Mouse (Mus musculus) hindbrain, embryonic 11.5 days (tissue): ENCODE data around the gene Srl. TPM values are rescaled to one million over a fixed set of nuclear protein-coding genes. Genes with fewer than 3 reads are reported as not detected.
"Not testable (repeated sequence)": the region's sequence is repeated elsewhere in the genome, so short reads cannot be mapped to it uniquely, and the experiment has no call there.

Experiments used
- ATAC-seq: fragments of 200-750 bp; cut with Nextera tagmentation; 2 replicates; pipeline ENCODE4 v1.8.0; 2017; ENCODE audit warnings: mild to moderate bottlenecking, moderate TSS enrichment, moderate library complexity; ENCODE audit not compliant: low FRiP score
- DNase-seq: peaks from one replicate; pipeline ENCODE4 v3.0.0-alpha.2; 2015; ENCODE audit warnings: low spot score
- H3K27ac ChIP-seq: fragments of 300-500 bp; sonication (generic); 2 replicates; pipeline ENCODE4 v1.5.1; 2014; ENCODE audit warnings: mild to moderate bottlenecking, low read depth, low read length
- H3K27me3 ChIP-seq: fragments of 300-500 bp; sonication (generic); 2 replicates; pipeline ENCODE4 v1.6.1; 2014; ENCODE audit warnings: mild to moderate bottlenecking, low read length, moderate library complexity, mixed read lengths; ENCODE audit not compliant: control insufficient read depth, insufficient read depth
- H3K36me3 ChIP-seq: fragments of 300-500 bp; sonication (generic); 2 replicates; pipeline ENCODE4 v1.6.1; 2014; ENCODE audit warnings: mild to moderate bottlenecking, low read length, moderate library complexity, mixed read lengths; ENCODE audit not compliant: control insufficient read depth, insufficient read depth
- H3K4me1 ChIP-seq: fragments of 300-500 bp; sonication (generic); replicated peaks from 2 replicates; pipeline ENCODE4 v1.6.1; 2014; ENCODE audit warnings: low read length, mixed read lengths; ENCODE audit not compliant: control insufficient read depth, insufficient read depth
- H3K4me2 ChIP-seq: fragments of 300-500 bp; sonication (generic); replicated peaks from 2 replicates; pipeline ENCODE4 v1.6.1; 2014; ENCODE audit warnings: mild to moderate bottlenecking, low read depth, low read length
- H3K4me3 ChIP-seq: fragments of 300-500 bp; sonication (generic); 2 replicates; pipeline ENCODE4 v1.5.1; 2014; ENCODE audit warnings: low read depth, low read length
- H3K9ac ChIP-seq: fragments of 300-500 bp; sonication (generic); 2 replicates; pipeline ENCODE4 v1.6.1; 2014; ENCODE audit warnings: low read depth, low read length
- H3K9me3 ChIP-seq: fragments of 300-500 bp; sonication (generic); 2 replicates; pipeline ENCODE4 v1.6.1; 2016; ENCODE audit warnings: low read length; ENCODE audit not compliant: control insufficient read depth
- WGBS: fragments of 180-500 bp; shearing (Covaris S2); extraction: QIAGEN DNeasy Blood & Tissue Kit; methylation state at CpG from one replicate; pipeline ENCODE4 v1.1.7; 2014; 5-methylcytosine and 5-hydroxymethylcytosine counted together
- polyA plus RNA-seq: library from polyadenylated mRNA; unstranded; fragments of >200 nt; fragmentation: Nextera tagmentation; extraction: Ambion mirVana; gene quantifications from 2 replicates; pipeline ENCODE4 v1.2.1, GENCODE M21; 2014

The Srl gene
- polyA plus RNA-seq, 1 experiment from 2014 or later: 21.2 TPM

DNA sequence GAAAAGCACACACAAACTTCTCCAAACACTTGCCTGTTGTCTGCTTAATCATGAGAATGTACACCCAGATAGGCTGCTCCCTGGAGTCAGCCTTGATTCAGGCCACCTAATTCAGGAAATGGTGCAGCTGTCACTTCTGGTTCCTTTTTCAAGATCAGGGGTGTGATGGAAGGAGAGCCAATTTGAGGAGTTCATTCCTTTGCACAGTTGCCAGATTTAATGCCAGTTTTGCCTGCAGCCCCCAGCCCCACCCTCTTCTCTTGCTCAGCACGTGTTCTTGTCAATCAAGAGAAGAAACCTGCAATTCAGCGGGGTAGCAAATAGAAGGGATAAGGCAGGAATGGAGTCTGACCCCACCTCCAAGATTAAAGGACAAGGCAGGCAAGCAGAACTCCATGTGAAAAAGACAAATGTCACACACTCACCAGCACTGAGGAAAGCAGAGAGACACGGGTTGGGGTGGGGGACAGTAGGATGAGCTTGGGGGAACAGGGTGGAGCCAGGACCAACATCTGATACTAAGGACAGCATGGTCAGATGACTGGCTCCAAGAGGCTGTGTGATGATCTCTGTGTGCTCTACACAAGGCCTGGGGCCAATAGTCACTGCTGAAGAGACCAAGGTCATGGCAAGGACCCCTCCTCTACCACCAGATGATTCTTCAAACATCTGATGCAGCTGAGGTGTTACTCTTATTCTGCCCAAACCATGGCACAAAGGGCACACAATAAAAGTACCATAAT lies 3.8 kb downstream of the Srl start:
- Histone ChIP-seq H3K27me3 (no peaks in the 10 kb centered on the region), H3K4me2 (no peak overlapping the region), H3K27ac (no peak overlapping the region), H3K4me1 (0 out of 2 replicates have a peak, but pooled peaks cover 2% of the 10 kb centered on the region), H3K9ac (no peak overlapping the region), H3K36me3 (no peaks in the 10 kb centered on the region), H3K4me3 (no peak overlapping the region), H3K9me3 (no peaks in the 10 kb centered on the region)
- ATAC-seq (no peak), DNase-seq (no peak)
- 80% methylated on average over 3 of the region's 3 CpGs for WGBS

DNA sequence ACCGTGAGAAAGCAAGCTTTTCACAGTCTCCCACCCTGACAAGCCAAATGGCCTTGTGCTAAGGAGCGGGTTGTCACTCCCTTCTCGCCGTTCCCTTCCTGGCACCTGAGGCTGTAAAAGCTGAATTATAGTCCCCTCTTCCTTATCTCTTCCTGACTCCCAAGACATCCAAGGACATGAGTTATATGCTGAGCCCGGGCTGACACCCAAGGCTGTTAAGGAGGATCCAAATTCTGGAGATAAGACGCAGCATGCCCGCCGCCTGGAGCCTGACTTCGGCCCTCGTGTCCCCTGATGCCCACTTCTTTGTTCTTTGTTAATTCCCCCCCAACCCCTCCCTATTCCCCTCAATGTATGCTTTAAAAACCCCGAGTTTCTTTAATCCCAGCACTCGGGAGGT lies 14.2 kb downstream of the Srl start:
- not testable (repeated sequence) for H3K4me3 ChIP-seq, DNase-seq, H3K27ac ChIP-seq, ATAC-seq, H3K4me2 ChIP-seq, H3K27me3 ChIP-seq, H3K4me1 ChIP-seq, H3K9ac ChIP-seq, H3K9me3 ChIP-seq, H3K36me3 ChIP-seq
- 96% methylated on average over 12 of the region's 12 CpGs for WGBS

- Histone ChIP-seq H3K9me3 (no peaks in the 10 kb centered on the region), H3K9ac (no peak overlapping the region), H3K4me1 (no peaks in the 10 kb centered on the region), H3K36me3 (no peaks in the 10 kb centered on the region), H3K4me2 (no peak overlapping the region), H3K4me3 (no peak overlapping the region), H3K27ac (no peak overlapping the region), H3K27me3 (no peaks in the 10 kb centered on the region)
- WGBS: 66% methylated on average over 7 of the region's 7 CpGs
- ATAC-seq (no peak), DNase-seq (no peak)
These were observed 18.2 kb downstream of the Srl start for GRCm38 (mm10) chr16:4523313-4524004.

DNA sequence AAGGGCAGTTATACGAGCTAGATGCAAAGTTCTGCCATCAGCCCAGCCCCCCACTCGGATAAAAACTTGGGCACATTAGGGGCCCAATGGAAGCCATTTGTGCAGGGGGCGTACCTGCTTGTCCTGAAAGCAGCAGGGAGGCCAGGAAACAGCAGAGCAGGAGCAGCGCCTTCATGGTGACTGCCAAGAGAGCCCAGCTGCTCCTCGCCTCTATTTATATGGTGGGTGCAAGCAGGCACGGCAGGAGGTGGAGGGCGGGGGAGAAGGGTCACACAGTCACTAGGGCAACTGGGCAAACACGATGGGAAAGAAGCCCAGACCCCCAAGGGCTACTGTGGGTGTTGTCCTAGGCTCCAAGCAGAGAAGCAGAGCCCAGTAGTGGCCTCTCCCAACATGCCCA lies 18.7 kb downstream of the Srl start:
- 60% methylated on average over 8 of the region's 8 CpGs for WGBS
- ATAC-seq: no peak
- H3K9ac ChIP-seq: no peak overlapping the region
- no peaks in the 10 kb centered on the region for H3K4me1 ChIP-seq
- no peak overlapping the region for H3K4me3 ChIP-seq
- H3K4me2 ChIP-seq: no peak overlapping the region
- no peak for DNase-seq
- H3K27ac ChIP-seq: no peak overlapping the region
- H3K36me3 ChIP-seq: no peaks in the 10 kb centered on the region
- no peaks in the 10 kb centered on the region for H3K9me3 ChIP-seq
- no peaks in the 10 kb centered on the region for H3K27me3 ChIP-seq

- H3K36me3 ChIP-seq: no peaks in the 10 kb centered on the region
- H3K27ac ChIP-seq: no peak overlapping the region
- H3K27me3 ChIP-seq: no peaks in the 10 kb centered on the region
- no peak overlapping the region for H3K9ac ChIP-seq
- ATAC-seq (no peak), DNase-seq (no peak)
- H3K4me1 ChIP-seq: no peaks in the 10 kb centered on the region
- no peaks in the 10 kb centered on the region for H3K9me3 ChIP-seq
- WGBS: 68% methylated on average over 5 of the region's 5 CpGs
- H3K4me2 ChIP-seq: no peak overlapping the region
- no peak overlapping the region for H3K4me3 ChIP-seq
These were observed 19.7 kb downstream of the Srl start for GRCm38 (mm10) chr16:4521735-4522530.

DNA sequence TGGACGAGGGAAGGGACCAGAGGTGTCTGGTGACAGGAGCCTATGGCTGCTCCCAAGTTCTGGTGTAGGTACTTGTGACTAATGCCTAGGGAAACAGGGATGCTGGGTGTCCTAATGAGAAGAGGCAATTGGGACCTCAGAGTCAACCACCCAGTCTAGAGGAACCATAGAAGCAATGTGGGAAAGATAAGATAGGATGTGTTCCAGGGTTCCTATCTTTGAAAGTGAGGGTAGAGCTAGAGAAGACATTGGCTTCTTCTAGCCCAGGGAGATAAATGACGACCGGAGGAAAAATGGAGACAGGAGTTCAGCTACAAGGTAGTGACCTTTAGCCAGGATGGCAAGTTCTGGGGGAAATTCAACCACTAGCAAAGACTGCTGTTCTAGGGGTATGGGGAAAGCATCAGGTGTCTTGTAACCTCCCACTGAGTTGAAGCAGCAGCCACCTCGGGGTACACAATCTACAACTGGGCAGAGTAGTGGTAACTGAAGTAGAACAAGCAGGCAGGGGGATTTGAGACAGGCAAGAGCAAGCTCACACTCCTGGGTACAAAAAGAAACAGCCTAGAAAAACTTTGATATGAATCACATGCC lies 20.4 kb downstream of the Srl start:
- no peak overlapping the region for H3K9ac ChIP-seq
- H3K36me3 ChIP-seq: no peaks in the 10 kb centered on the region
- H3K9me3 ChIP-seq: no peaks in the 10 kb centered on the region
- H3K4me3 ChIP-seq: no peak overlapping the region
- H3K4me2 ChIP-seq: no peak overlapping the region
- WGBS: 74% methylated on average over 4 of the region's 4 CpGs
- H3K27me3 ChIP-seq: no peaks in the 10 kb centered on the region
- no peaks in the 10 kb centered on the region for H3K4me1 ChIP-seq
- DNase-seq: no peak
- ATAC-seq: no peak
- H3K27ac ChIP-seq: no peak overlapping the region

GRCm38 (mm10) chr16:4520673-4521072 lies 20.9 kb downstream of the Srl start:
- Histone ChIP-seq H3K4me2 (no peak overlapping the region), H3K9me3 (no peaks in the 10 kb centered on the region), H3K27me3 (no peaks in the 10 kb centered on the region), H3K4me1 (no peaks in the 10 kb centered on the region), H3K4me3 (no peak overlapping the region), H3K9ac (no peak overlapping the region), H3K36me3 (no peaks in the 10 kb centered on the region), H3K27ac (no peak overlapping the region)
- ATAC-seq: no peak
- no peak for DNase-seq
- WGBS: 74% methylated on average over 8 of the region's 8 CpGs

DNA sequence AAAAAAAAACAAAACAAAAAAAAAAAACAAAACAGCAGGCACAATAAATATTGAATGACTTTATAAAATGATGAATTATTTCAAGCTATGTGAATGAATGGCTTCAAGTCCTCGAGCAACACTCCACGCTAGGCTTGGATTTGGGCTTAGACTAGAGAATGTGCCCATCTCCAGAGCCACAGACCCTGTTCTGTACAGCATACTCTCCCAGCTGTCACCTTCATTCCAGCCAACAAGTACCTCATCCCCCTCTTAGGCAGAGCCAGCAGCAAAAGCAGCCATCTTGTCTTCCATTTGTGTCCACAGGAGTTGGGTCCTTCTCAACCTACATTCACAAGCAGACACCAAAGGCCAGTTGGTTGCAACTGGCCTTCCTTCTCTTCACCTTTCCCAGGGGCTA lies 21.8 kb downstream of the Srl start:
- H3K4me1 ChIP-seq: no peaks in the 10 kb centered on the region
- H3K27me3 ChIP-seq: no peaks in the 10 kb centered on the region
- no peak overlapping the region for H3K4me3 ChIP-seq
- H3K36me3 ChIP-seq: no peaks in the 10 kb centered on the region
- DNase-seq: no peak
- H3K4me2 ChIP-seq: no peak overlapping the region
- WGBS: 98% methylated on average over 2 of the region's 2 CpGs
- no peak for ATAC-seq
- H3K9me3 ChIP-seq: no peaks in the 10 kb centered on the region
- no peak overlapping the region for H3K9ac ChIP-seq
- no peak overlapping the region for H3K27ac ChIP-seq
